Mouse (Mus musculus): ENCODE measurements around the gene Vmn1r178. TPM values are rescaled to one million over a fixed set of nuclear protein-coding genes. Genes with fewer than 3 reads are reported as not detected.
"Not testable (repeated sequence)": the region's sequence is repeated elsewhere in the genome, so short reads cannot be mapped to it uniquely, and the experiment has no call there.

Gene Vmn1r178
- not detected in 2 replicates for total RNA-seq (2012; rRNA removed)
- total RNA-seq (2014; rRNA removed): not detected in 2 replicates
- not detected in 2 replicates for polyA plus RNA-seq (2012; ENCODE audit: insufficient read length, low read depth)

DNA sequence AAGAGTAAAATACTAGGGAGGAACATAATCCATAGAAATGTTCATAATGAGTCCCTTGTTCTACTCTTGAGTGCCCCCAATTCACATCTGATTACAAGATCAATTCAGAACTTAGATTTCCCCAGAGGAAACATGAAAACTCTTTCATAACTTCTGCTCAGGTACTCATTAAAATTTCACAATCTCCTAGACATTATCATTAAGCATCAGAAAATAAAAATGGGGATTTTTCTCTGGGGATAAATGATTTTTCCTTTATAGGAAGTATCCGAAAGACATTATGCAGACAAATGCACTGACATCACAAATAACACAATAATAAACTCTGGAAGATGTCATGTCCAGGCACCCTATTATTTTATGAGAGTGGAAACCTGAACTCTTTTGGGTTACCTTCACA is at the start of gene Vmn1r178:
TSS of gene Vmn1r178 (plus strand) at position 301 of the 400 bp plus-strand sequence.
- Histone ChIP-seq H3K27ac (ENCODE audit: insufficient read depth, low read depth) (no peak within 1 kb of the TSS), H3K27me3 (replicated peaks) (peaks cover 19% of the 10 kb centered on the region), H3K4me2 (ENCODE audit: insufficient read depth, low read depth, poor library complexity, severe bottlenecking) (no peak within 1 kb of the TSS), H3K9me3 (replicated peaks; ENCODE audit: low read length) (no peaks in the 10 kb centered on the region), H3K79me2 (replicated peaks; ENCODE audit: control insufficient read depth, extremely low read depth, insufficient read depth, poor library complexity, severe bottlenecking) (no peaks in the 10 kb centered on the region), H3K4me1 (ENCODE audit: control insufficient read depth in 1 of 2, insufficient read depth in 2 of 2) (no peaks in the 10 kb centered on the region), H3K9ac (ENCODE audit: insufficient read depth, low read depth) (no peak within 1 kb of the TSS), H3K4me3 (replicated peaks in 1 of 3; ENCODE audit: low read depth in 2 of 3, low read length in 2 of 3, poor library complexity in 1 of 3) (no peak within 1 kb of the TSS), H3K36me3 (replicated peaks in 1 of 2; ENCODE audit: control insufficient read depth in 1 of 2, insufficient read depth in 1 of 2, low read length in 1 of 2) (no peaks in the 10 kb centered on the region)
- TF ChIP-seq CHD1 (IDR thresholded peaks at IDR 0.05; ENCODE audit: low read depth, low read length): no peak
- TF ChIP-seq UBTF (IDR thresholded peaks at IDR 0.05; ENCODE audit: low read depth, low read length): no peak
- TF ChIP-seq CHD2 (IDR thresholded peaks at IDR 0.05; ENCODE audit: low read length): no peak
- TF ChIP-seq ELF1 (IDR thresholded peaks at IDR 0.05; ENCODE audit: low read depth, low read length): no peak
- no peak for TF ChIP-seq JUN (IDR thresholded peaks at IDR 0.05; ENCODE audit: insufficient read depth, low read depth, low read length)
- TF ChIP-seq ZC3H11A (IDR thresholded peaks at IDR 0.05; ENCODE audit: low read depth, low read length): no peak
- no peak for TF ChIP-seq USF1 (IDR thresholded peaks at IDR 0.05; ENCODE audit: low read depth, low read length)
- TF ChIP-seq CTCF (conservative IDR thresholded peaks at IDR 0.05 in 1 of 2, IDR thresholded peaks at IDR 0.05 in 1 of 2; ENCODE audit: low read depth in 2 of 2, low read length in 2 of 2): no peak
- dilution Hi-C loops (cut with MboI; ENCODE audit: extremely low pct_ligation_motif_present, extremely low pct_unique_long_range_greater_than_20kb, low sequenced_read_pairs): no loop called here
- in situ Hi-C loops (cut with MboI; ENCODE audit: low pct_ligation_motif_present, low pct_unique_long_range_greater_than_20kb, low sequenced_read_pairs): no loop called here
- no peak for DNase-seq (ENCODE audit: extremely low read depth)

DNA sequence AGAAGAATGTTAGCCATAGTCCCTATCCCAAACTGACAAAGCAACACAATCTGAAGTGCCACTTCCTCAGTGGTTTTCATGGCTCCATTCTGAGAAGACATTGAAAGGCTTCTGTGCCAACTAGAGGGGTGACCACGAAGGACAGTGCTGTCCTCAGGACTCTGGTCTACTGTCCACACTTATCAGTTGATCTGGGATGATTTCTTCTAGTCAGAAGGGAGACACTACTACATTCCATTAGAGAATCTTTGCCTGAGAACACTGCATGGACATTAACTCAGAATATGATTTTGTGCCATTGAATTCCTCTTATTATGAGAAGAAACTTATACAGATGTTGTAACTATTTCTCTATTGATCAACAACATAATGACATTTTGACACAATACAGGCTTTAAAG is 25.5 kb upstream of the Vmn1r178 start, which contains the start of gene Vmn1r177:
TSS of gene Vmn1r177 (minus strand) at position 101 of the 400 bp plus-strand sequence.
- DNase-seq (ENCODE audit: extremely low read depth); H3K27me3 ChIP-seq (replicated peaks); dilution Hi-C loops (cut with MboI; ENCODE audit: extremely low pct_ligation_motif_present, extremely low pct_unique_long_range_greater_than_20kb, low sequenced_read_pairs); in situ Hi-C loops (cut with MboI; ENCODE audit: low pct_ligation_motif_present, low pct_unique_long_range_greater_than_20kb, low sequenced_read_pairs); H3K4me1 ChIP-seq (ENCODE audit: control insufficient read depth in 1 of 2, insufficient read depth in 2 of 2); H3K27ac ChIP-seq (ENCODE audit: insufficient read depth, low read depth); H3K9me3 ChIP-seq (replicated peaks; ENCODE audit: low read length); H3K4me3 ChIP-seq (replicated peaks in 1 of 3; ENCODE audit: low read depth in 2 of 3, low read length in 2 of 3, poor library complexity in 1 of 3); H3K9ac ChIP-seq (ENCODE audit: insufficient read depth, low read depth); H3K36me3 ChIP-seq (replicated peaks in 1 of 2; ENCODE audit: control insufficient read depth in 1 of 2, insufficient read depth in 1 of 2, low read length in 1 of 2); H3K4me2 ChIP-seq (ENCODE audit: insufficient read depth, low read depth, poor library complexity, severe bottlenecking); H3K79me2 ChIP-seq (replicated peaks; ENCODE audit: control insufficient read depth, extremely low read depth, insufficient read depth, poor library complexity, severe bottlenecking): not testable (repeated sequence)

DNA sequence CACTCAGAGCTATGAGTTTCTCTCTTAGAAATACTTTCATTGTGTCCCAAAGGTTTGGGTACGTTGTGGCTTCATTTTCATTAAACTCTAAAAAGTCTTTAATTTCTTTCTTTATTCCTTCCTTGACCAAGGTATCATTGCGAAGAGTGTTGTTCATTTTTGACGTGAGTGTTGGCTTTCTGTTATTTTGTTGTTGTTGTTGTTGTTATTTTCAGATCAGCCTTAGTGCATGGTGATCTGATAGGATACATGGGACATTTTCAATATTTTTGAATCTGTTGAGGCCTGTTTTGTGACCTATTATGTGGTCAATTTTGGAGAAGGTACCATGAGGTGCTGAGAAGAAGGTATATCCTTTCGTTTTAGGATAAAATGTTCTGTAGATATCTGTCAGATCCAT is 14.9 kb upstream of the Vmn1r178 start:
- H3K79me2 ChIP-seq (replicated peaks; ENCODE audit: control insufficient read depth, extremely low read depth, insufficient read depth, poor library complexity, severe bottlenecking); DNase-seq (ENCODE audit: extremely low read depth); H3K27me3 ChIP-seq (replicated peaks); H3K4me3 ChIP-seq (replicated peaks in 1 of 3; ENCODE audit: low read depth in 2 of 3, low read length in 2 of 3, poor library complexity in 1 of 3); H3K9me3 ChIP-seq (replicated peaks; ENCODE audit: low read length); H3K27ac ChIP-seq (ENCODE audit: insufficient read depth, low read depth); in situ Hi-C loops (cut with MboI; ENCODE audit: low pct_ligation_motif_present, low pct_unique_long_range_greater_than_20kb, low sequenced_read_pairs); H3K4me1 ChIP-seq (ENCODE audit: control insufficient read depth in 1 of 2, insufficient read depth in 2 of 2); H3K4me2 ChIP-seq (ENCODE audit: insufficient read depth, low read depth, poor library complexity, severe bottlenecking); H3K9ac ChIP-seq (ENCODE audit: insufficient read depth, low read depth); dilution Hi-C loops (cut with MboI; ENCODE audit: extremely low pct_ligation_motif_present, extremely low pct_unique_long_range_greater_than_20kb, low sequenced_read_pairs); H3K36me3 ChIP-seq (replicated peaks in 1 of 2; ENCODE audit: control insufficient read depth in 1 of 2, insufficient read depth in 1 of 2, low read length in 1 of 2): not testable (repeated sequence)

All from CH12.LX (cell line).